Mouse (Mus musculus) heart, postnatal 36 days (tissue): ENCODE results near the gene Ciao2a. TPM values are rescaled to one million over a fixed set of nuclear protein-coding genes. Genes with fewer than 3 reads are reported as not detected.

ENCODE experiments used
- DNase-seq, 2 experiments: peaks; one replicate each; pipeline ENCODE4 v3.0.0; 2021 to 2022
- intact Hi-C: fragments of 180-260 bp; cut with DNase I; formaldehyde crosslinking; loops from one replicate; pipeline ENCODE4 v1.15.1; 2025
- total RNA-seq, 2 experiments: library from RNA; stranded (reverse); gene quantifications; 2 replicates each; pipeline ENCODE4 v1.2.3; 2021

Gene Ciao2a
- 10 to 100 TPM; 65.6 to 69.9 TPM for total RNA-seq

DNA sequence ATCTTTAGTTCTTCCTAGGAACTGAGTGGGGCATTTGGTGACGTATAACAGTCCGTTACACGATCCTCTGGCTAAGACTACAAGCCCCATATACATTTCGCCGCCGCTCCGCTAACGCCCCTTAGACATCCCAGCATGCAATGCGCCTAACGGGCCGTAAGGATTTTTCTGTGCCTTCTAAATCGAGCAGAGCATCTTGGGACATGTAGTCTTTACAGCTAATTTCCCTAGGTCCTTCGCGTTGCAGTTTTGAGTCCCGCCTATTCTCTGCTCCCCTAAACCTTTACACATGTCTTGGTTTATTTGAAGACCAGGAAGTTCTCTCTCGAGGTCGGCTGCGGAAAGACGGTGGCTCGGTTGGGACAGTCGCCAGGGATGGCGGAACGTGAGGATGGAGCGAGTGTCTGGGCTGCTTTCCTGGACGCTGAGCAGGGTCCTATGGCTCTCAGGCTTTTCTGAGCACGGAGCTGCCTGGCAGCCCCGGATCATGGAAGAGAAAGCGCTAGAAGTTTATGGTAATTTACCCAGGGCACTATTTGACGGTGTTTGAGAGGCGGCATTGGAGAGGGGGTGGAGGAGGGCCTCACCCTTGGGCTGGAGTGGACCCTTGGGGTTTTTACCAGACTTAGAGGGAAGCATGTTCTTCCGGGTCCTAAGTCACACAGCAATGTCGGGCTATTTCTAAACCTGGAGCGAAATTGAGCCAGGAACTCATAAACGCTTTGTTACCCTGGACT lies at the start of gene Ciao2a, which contains the start of gene Snx1:
Gene Ciao2a, plus strand, starts transcription at position 156 of the 737 bp plus-strand sequence.
Gene Snx1, minus strand, starts transcription at position 132 of the 737 bp plus-strand sequence.
- peak; percentile 88 to 90 for DNase-seq
- intact Hi-C loops, result loop anchor here (5.0 kb wide), 1 partner anchor 466 kb away; the partner anchor contains the start of gene Usp3

DNA sequence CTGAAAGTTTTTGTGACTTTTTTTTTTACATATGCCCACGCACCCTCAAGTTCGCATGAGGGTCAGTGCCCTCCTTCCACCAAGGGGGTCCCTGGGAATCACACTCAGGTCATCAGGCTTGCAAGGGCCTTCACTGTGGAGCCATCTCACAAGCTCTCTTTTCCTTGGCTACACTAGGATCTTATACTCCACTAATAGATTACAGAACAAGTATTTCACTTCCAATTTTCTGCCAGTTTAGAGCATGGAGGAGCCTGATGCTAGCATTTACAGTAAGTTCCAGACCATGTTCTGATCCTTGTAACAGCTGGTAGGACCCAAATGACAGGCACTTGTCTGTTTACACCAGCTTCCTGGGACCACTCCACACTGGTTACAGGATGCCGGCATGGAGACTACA lies 48.3 kb upstream of the Ciao2a start:
- no peak for DNase-seq
- intact Hi-C loops, result no loop called here

DNA sequence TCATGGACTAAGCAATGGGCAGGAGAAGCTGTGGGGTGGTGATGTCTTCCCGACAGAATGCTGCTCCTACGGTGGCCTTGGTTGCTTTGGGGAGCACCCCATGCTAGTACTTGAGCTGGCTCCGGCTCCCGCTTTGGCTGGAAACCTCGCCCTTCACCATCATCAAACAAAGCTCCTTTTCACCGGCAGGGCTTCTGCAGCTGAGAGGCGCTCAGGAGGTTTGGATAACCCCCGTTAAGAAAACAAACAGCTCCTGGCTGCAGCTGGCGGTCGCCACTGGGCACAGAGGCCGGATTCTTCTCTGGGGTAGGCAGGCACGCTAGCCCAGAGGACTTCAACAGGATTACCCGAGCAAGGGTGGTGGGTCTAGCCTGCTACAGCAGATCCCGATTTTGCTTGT lies 47.9 kb upstream of the Ciao2a start:
- no peak for DNase-seq
- intact Hi-C loops, result no loop called here

DNA sequence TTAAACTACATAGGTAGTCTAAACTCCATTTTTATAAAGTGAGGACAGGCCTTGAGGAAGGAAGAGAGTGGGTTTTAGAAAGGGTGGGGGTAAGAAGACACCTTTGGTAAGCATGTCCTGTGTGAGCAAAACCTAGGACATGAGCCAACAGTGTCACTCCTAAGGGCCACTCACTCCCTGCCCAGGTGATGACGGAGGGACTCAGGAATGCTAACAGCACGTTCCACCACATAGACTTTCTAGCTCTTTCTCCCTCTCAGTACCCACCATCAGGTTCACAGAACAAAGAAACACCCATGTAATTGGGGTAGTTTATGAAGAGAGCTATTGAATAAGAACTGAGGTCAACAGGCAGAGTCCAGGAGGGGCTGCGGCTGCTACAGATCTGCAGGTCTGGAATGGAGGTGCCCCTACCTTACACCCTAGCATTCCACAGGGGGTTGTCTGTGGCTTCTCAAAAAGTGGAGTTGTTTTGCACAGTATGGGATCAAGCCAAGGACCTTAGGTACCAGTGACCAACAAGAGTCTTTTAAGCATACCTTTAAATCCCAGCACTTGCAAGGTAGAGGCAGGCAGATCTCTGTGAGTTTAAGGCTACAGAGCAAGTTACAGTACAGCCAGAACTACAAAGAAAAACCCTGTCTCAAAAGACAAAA lies 45.5 kb upstream of the Ciao2a start:
- DNase-seq, result no peak
- intact Hi-C loops, result loop anchor here (10.0 kb wide), 1 partner anchor 476 kb away; no protein-coding TSS in a partner anchor

DNA sequence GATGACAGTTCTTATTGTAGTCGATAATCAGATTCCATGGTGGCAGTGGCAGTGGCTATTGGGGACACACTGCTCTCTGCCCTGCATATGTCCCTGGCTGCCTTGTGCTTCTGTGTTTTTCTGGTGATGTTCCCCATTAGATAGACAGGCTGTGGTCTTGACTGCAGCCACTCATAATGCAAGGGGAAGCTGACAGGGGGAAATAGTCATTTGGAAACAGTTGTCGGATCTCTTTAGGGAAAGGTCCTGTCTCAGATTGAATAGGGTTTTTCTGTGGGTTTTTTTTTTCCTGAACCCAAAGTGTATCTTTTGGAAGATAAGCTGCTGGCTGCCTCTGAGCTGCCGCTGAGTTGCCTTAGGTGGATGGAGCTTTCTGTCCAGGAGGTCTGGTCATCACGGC lies 44.4 kb upstream of the Ciao2a start:
- no peak for DNase-seq

DNA sequence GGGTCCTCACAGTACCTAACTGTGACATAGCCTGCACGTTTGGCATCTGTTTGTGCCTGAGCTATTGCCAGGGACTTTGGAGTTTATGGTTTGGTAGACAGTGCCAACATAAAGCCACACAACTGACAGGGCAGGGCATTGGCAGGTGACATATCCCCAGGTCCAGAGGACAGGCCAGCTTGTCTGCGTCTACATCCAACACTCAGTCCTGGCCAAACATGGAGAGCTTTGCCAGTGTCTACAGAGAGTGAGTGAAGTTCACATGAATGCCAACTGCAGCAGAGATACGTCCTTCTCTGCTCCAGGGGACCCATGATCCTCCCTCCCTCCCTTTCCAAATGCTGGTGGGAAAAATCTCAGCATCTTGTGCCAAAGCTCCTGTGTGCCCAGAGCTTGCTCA lies 42.2 kb upstream of the Ciao2a start:
- intact Hi-C loops, result loop anchor here (10.0 kb wide), 1 partner anchor 479 kb away; no protein-coding TSS in a partner anchor
- no peak for DNase-seq

More for the DNA sequence above, 44.4 kb upstream of the Ciao2a start:
- intact Hi-C loops, result loop anchor here (10.0 kb wide), 1 partner anchor 477 kb away; no protein-coding TSS in a partner anchor

DNA sequence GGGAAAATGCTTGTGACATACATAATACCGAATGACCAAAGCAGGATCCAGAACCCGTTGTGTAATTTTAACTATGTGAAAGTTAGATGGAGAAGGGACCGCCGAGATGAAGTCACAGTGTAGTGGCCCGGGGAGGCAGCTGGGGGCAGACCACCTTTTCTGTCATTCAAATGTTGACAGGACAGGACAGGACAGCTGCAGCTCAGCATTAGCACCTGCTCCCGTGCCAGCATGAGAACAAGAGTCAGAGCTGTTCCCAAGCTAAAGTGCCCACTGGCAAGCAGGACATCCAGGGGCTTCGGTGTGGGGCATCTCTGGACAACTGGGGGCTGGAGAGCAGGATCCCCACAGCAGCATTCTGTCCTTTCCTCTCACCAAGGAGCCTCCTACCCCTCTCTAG lies 39.3 kb upstream of the Ciao2a start:
- intact Hi-C loops, result loop anchor here (10.0 kb wide), 1 partner anchor 482 kb away; no protein-coding TSS in a partner anchor
- DNase-seq, result no peak

DNA sequence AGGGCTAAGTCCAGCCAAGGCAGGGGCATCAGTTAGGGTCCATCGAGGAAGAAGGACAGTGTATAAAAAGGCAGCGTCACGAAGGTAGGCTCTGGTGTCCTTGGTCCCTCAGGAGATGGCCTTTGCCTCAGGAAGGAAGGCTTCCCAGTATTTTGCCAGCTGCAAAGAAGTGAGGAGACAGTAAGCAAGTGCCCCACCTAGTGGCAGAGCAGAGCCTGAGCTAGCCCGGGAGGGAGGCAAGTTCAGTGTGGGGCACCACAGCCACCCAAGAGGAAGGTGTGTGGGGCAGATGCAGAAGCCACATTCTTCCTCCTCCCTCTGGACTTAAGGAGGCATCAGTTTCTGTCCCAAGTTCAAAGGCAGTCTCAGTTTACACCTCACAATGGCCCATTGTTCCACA lies 38.0 kb upstream of the Ciao2a start:
- intact Hi-C loops, result loop anchor here (10.0 kb wide), 1 partner anchor 484 kb away; no protein-coding TSS in a partner anchor
- peak; percentile 56 for DNase-seq

DNA sequence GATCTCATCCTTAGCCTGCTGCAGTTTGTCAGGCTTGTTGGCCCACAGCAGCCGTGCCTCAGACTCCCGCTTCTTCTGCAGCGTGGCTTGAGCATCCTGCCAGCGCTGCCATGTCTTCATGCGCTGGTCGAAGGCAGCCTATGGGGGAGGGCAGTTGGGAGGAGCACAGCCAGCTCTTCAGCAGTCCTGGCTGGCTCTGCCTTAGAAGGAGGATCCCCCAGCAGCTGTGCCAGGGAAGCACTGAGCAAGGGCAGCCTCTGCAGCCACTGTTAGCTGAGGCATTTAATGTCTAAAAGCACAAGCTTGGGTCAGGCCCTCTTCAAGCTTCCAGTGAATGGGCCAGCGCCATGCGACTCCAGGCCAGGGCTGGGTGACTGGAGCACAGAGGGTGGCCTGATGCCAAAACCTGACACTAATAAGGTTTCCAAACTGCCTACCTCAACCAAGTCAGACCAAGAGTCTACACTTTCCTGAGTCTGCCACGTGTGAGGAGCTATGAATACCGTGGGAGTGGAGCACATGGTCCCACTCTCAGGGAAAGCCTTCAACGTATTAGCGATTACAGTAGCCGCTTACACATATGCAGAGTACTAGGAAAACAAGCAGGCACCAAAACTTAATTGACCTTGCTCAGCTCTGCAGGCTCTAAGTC lies 35.7 kb upstream of the Ciao2a start:
- intact Hi-C loops, result no loop called here
- no peak for DNase-seq

DNA sequence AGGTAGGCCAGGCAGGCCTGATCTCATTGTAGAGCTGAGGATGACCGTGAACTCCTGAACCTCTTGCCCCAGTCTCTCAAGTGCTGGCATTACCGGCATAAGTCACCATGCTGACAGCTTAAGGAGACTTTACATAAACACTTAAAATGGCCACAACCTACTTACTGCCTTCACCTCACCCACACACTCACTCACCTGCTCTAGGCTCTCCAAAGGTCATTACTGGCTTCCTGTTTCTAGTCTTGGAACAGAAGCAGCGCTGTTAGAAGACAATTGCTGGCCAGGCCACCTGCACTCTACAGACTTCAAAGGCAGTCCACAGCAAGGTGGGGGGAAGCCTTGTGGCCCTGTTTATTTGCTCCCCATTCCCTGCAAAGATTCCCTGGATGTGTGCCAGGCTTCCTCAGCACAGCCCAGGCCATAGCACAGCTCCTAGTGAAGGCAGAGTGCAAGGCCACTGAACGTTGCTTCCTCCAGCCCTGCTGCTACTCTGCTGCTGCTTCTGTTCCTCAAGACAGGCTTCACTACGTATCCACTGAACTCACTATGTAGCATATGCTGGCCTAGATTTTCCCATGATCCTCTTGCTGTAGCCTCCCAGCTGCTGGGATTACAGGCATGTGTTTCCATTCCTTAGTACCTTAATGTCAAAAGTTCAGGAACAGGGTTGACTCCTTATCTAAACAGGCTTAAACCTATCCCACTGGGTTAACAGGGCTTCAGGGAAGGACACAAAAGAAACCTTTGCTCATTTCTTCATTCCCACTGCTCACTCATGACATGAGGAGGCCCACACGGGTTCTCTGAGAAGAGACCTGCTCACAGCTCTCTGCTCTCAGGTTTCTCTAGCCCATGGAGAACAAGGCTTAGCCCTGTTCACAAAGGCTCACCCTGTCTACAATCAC lies 34.8 kb upstream of the Ciao2a start:
- no peak for DNase-seq
- intact Hi-C loops, result no loop called here

DNA sequence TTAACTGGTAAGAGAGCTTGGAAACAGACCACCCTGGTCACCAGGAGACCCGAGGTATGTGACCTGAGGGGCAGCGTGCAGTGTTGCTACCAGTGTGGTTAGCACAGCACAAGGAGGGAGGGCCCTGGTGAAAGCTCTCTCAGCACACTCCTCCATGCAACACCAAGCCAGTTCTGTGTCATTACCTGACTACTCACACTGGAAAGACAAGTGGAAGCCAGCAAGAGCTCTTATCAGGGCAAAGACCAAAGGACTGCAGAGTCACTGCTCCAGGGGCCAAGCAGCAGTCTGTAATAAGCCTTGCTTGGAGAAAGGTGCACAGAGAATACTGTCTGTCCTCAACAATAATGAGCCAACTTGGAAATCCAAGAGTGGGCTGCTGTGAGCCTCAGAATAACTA lies 33.7 kb upstream of the Ciao2a start:
- intact Hi-C loops, result no loop called here
- DNase-seq, result no peak

DNA sequence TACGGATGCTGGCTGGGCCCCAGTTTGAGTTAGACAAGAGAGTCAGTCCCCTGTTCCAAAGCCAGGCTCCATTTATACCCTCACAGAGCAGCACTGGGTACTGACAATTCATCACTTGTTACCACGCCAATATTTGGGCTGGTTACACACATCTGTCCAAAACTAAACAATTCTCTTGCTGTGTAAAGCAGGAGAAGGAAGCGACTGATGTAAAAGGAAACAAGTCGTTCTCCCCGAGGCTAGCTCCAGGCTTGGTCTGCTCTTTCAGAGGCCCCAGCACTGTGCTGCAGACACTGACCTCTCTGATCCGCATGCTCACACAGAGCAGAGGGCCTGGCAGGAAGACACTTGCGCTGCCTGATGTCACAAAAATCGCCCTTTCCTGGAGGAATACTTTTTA lies 24.8 kb upstream of the Ciao2a start:
- intact Hi-C loops, result no loop called here

DNA sequence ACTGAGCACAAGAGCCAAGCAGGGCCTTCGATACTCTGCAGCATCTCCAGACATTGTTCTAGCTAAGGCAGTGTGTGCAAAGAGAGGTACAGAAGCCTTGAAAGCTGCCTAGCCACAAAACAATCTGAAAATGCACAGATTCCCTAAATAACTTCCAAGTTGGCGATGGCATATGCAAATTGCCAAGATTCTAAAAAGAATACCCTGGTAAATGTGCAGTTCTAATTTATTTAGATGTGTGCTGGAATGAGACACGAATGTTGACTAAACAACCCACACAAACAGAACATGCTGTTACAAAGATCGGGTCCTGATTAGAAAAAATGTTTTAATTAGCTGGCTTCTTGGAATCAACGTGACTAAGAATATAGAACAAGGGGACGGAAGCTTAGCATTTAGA lies 23.7 kb upstream of the Ciao2a start:
- DNase-seq, result no peak
- intact Hi-C loops, result no loop called here

More for the DNA sequence above, 24.8 kb upstream of the Ciao2a start:
- DNase-seq, result no peak

DNA sequence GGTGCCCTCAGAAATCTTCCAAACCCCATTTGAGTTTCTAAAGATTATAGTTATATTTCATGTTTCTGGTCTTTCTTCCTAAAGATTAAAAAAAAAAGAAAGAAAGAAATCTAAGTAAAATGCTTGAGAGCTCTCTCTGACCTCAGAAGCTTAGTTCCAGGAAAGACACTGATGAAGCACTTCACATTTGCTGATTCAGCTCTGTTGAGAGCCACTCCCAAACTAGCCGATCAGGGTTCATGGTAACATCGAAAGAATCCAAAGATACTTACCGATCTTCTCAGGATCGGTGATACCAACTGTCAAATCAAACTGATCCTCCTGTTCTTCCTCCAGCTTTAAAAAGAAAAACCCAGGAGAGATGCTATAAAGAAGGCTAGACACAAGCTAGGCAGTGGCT lies 21.8 kb upstream of the Ciao2a start:
- DNase-seq, result no peak
- intact Hi-C loops, result no loop called here

DNA sequence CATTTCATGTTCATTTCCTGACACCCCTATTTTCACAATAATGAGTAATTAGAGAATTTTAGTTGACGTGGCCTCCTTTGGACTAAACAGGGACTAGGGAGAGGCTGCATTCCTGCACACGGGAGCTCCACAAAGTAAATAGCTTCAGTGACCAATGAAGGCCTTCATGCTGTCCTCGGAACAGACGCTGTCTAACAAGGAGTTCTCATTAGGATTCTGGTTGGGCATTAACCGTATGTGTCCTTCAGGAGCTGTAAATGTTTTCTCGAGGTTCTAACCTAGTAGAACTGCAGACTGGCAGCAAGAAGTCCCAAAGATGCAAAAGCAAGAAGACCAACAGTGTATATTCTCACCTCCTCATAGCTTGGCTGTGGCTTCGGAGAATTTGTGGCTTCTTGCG lies 21.2 kb upstream of the Ciao2a start:
- intact Hi-C loops, result no loop called here

DNA sequence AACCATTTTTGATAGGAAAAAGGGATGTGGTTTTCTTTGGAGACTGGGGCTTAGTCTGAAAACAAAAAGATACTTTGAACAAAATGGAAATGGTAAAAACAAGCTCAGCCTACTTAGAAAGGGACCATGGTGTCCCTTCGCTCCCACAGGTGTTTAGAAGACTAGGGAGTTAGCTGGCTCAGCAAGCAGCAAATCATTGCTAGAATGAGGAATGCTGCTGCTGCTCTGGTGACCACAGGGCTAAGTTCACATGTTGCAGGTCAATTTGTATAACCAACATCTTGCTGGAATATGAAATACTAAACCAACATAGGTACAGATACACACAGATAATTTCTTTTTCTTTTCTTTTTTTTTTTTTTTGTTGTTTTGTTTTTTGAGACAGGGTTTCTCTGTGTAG lies 16.8 kb upstream of the Ciao2a start:
- no peak for DNase-seq
- intact Hi-C loops, result no loop called here

More for the DNA sequence above, 21.2 kb upstream of the Ciao2a start:
- no peak for DNase-seq

DNA sequence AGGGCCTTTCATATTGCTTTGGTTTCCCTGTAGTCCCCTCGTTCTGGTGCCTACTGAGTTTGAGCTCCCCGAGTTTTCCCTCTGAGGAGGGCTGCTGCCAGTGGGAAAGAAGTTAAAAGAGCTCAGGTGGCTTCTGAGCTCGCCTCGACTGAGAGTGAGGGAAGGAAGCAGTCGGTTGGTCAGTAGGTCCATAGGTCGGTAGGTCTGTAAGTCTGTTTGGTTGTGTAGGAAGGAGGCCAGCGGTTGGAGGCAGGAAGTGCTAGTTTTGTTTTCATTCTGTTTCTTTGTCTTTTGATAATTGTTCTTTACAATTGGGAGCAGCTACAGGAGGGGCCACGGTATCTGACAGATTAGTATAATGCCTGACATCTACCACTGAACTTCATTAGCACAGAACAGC lies 16.3 kb upstream of the Ciao2a start:
- intact Hi-C loops, result no loop called here
- DNase-seq, result no peak

DNA sequence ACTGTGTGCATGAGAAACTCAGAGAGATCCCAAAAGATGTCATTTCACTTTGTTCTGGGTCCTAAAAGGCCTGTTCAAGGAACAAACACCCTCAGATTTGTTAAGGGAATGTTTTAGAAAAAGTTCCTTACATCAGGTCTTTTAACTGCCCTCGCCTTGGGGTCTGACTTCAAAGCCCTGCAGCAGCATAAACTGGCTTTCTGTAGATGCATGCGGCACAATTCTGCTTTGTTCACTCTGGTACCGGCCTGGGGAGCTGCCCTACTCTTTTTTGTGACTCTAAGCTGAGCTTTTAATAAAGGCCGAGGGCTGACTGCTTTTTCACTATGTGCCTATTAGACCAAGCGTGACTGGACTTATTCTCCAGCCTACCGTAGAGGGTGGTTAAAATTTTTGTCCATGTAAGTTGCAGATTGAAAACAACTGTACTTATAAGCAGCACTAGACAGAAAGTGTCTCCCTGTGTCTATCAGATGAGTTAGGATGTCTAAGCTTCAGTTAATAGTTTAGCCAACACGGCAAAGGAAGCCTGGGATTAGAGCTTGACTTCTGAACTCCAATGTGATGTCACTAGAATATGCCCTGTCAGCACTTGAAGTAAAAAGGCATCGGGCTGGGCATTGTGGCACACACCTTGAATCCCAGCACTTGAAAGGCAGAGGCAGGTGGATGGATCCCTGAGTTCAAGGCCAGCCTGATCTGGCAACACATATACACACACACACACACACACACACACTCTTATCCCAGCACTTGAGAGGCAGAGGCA lies 15.6 kb upstream of the Ciao2a start:
- no peak for DNase-seq
- intact Hi-C loops, result no loop called here

DNA sequence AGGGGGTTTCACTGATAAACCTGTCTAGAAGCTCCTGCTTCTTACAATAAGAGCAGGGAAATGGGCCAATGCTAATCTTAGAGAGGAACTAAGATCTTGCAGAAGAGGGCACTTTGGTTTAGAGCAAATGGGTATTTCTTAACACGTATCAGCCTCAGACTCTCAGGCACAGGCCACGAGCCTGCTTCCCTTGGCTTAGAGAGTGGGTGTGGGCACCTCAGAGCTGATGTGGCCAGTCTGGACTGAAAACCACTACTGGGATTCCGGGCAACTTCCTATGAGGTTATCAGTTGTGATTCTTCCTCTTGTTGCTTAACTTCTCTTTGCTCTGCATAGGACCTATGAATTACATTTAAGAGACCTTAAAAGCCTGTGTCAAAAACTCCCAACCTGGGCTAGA lies 12.1 kb upstream of the Ciao2a start:
- no peak for DNase-seq
- intact Hi-C loops, result no loop called here

DNA sequence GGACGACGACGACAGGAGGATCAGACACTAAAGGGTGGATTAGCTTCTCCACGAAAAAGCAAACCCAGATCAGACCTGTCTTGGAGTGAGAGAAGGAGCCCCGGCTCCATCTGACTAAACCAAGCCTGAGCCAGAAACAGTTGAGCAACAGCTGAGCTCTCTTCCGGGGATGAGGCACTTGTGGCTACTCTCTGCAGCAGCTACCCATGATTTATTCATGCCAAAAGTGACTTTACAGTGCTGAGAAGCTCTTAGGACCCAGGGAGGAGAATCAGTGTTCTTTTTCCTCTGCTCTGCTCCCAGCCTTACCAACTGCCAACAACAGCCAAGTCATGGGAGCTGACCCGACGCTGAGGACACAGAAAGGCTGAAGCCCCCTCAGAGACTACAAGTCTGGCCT lies 9.5 kb upstream of the Ciao2a start:
- intact Hi-C loops, result no loop called here
- DNase-seq, result peak; percentile 16 to 25
